Mouse (Mus musculus): ENCODE measurements at regions not wholly inside any gene's neighbourhood (a gene's known extent, or its start where the extent isn't known, plus 50 kb on each side); places are given as distances from the start of the nearest gene placed in this dataset.

GRCm38 (mm10) chr16:63116456-63116855 lies 262.3 kb downstream of the Pros1 start:
- TF ChIP-seq POLR2A (IDR thresholded peaks at IDR 0.05; ENCODE audit: control insufficient read depth in 1 of 2, insufficient read depth in 1 of 2, low read depth in 1 of 2, low read length in 2 of 2, poor library complexity in 1 of 2) = no peak
- no peak for TF ChIP-seq ZKSCAN1 (IDR thresholded peaks at IDR 0.05; ENCODE audit: low read depth, low read length)
- no peak for TF ChIP-seq CTCF (IDR thresholded peaks at IDR 0.05 in 2 of 3, conservative IDR thresholded peaks at IDR 0.05 in 1 of 3; ENCODE audit: control insufficient read depth in 1 of 3, insufficient read depth in 1 of 3, low read depth in 2 of 3, low read length in 3 of 3, poor library complexity in 1 of 3, severe bottlenecking in 1 of 3)
- TF ChIP-seq SIN3A (IDR thresholded peaks at IDR 0.05; ENCODE audit: low read length) = no peak
- TF ChIP-seq USF1 (IDR thresholded peaks at IDR 0.05; ENCODE audit: low read depth, low read length) = no peak

Data from MEL (cell line).